Mouse (Mus musculus): ENCODE measurements around the gene 1700029P11Rik. TPM values are rescaled to one million over a fixed set of nuclear protein-coding genes. Genes with fewer than 3 reads are reported as not detected.
A peak's percentile ranks its signal among the peaks of the same experiment; 100 is the strongest.

Gene 1700029P11Rik
- polyA plus RNA-seq, 1 experiment from 2014 or later, result not detected

DNA sequence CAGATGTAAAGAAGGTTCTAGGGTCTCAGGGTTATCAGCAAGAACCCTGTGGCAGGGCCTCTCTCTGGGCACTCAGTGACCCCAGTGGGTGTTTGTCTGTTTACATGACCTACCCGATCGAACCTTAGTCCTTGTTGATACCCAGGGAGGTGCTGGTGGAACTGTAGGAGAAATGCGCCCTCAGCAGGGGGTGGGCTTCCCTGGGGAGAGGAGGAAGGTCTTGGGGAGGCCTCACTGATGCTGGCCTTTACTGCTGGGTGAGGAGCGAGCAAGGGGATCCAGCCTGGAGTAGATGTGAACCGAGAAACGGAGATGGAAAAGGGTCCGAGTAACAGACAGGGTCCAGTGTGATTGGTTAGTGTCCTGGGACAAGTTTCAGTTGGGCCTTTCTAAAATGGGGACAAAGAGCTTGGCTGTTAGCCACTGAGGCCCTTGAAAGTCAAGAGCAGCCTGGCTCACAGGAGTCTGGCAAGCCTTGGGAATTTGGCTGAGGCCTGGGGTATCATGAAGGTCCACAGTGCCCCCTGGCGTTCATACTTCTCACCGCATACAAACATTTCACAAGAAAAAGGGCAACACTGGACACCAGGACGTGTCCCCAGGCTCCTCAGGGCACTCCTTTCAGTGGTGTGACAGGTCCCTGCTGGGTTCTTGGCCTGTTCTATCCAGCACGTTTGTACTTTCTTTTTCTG, 9.2 kb downstream of the 1700029P11Rik start:
- no peak overlapping the region for H3K4me3 ChIP-seq
- H3K27ac ChIP-seq, result peak overlapping the region; percentile 75
- no peaks in the 10 kb centered on the region for H3K27me3 ChIP-seq (ENCODE audit: poor library complexity, severe bottlenecking)
- peaks cover 19% of the 10 kb centered on the region for H3K36me3 ChIP-seq (replicated peaks)
- peaks cover 21% of the 10 kb centered on the region for H3K4me1 ChIP-seq
- peak; percentile 85 for DNase-seq (ENCODE audit: extremely low spot score, low spot score)
- H3K9me3 ChIP-seq, result no peaks in the 10 kb centered on the region
- 47% methylated on average over 11 of the region's 11 CpGs for WGBS

GRCm38 (mm10) chr15:81990549-81990948, 10.2 kb downstream of the 1700029P11Rik start:
- WGBS, result 57% methylated on average over 7 of the region's 7 CpGs
- Histone ChIP-seq H3K9me3 (no peaks in the 10 kb centered on the region), H3K27ac (no peak overlapping the region), H3K4me3 (no peak overlapping the region), H3K36me3 (replicated peaks) (peaks cover 29% of the 10 kb centered on the region), H3K27me3 (ENCODE audit: poor library complexity, severe bottlenecking) (no peaks in the 10 kb centered on the region), H3K4me1 (peaks cover 11% of the 10 kb centered on the region)
- DNase-seq (ENCODE audit: extremely low spot score, low spot score), result no peak

DNA sequence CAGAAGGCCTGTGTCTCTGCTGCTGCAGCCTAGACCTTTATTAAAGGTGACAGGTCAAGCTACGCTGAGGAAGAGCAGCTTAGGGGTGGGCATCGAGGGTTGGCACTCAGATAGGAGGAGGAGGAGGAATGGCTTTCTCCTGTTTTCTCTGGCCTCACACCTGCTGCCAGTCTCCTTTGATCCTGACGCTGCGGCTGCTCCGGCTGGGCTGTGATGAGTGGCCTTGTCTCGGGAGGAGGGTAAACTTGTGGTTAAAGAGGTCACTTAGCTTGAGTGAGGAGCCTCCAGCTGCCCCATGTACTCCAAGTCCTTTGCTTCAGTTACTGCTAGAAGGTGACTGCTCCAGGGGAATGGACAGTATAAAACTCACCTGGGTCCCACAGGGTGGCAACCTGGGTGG, 13.7 kb downstream of the 1700029P11Rik start:
- no peaks in the 10 kb centered on the region for H3K27me3 ChIP-seq (ENCODE audit: poor library complexity, severe bottlenecking)
- H3K9me3 ChIP-seq, result no peaks in the 10 kb centered on the region
- H3K4me3 ChIP-seq, result no peak overlapping the region
- H3K36me3 ChIP-seq (replicated peaks), result peaks cover 62% of the 10 kb centered on the region
- H3K27ac ChIP-seq, result no peak overlapping the region
- WGBS, result 91% methylated on average over 6 of the region's 6 CpGs
- peaks cover 5% of the 10 kb centered on the region for H3K4me1 ChIP-seq
- DNase-seq (ENCODE audit: extremely low spot score, low spot score), result no peak

- H3K27me3 ChIP-seq (ENCODE audit: poor library complexity, severe bottlenecking), result no peaks in the 10 kb centered on the region
- no peak overlapping the region for H3K27ac ChIP-seq
- no peaks in the 10 kb centered on the region for H3K4me1 ChIP-seq
- H3K4me3 ChIP-seq, result no peak overlapping the region
- H3K9me3 ChIP-seq, result no peaks in the 10 kb centered on the region
- H3K36me3 ChIP-seq (replicated peaks), result peaks cover 65% of the 10 kb centered on the region
- WGBS, result 94% methylated on average over 8 of the region's 8 CpGs
- DNase-seq (ENCODE audit: extremely low spot score, low spot score), result no peak
These were observed 23.9 kb downstream of the 1700029P11Rik start for GRCm38 (mm10) chr15:82004257-82004656.

DNA sequence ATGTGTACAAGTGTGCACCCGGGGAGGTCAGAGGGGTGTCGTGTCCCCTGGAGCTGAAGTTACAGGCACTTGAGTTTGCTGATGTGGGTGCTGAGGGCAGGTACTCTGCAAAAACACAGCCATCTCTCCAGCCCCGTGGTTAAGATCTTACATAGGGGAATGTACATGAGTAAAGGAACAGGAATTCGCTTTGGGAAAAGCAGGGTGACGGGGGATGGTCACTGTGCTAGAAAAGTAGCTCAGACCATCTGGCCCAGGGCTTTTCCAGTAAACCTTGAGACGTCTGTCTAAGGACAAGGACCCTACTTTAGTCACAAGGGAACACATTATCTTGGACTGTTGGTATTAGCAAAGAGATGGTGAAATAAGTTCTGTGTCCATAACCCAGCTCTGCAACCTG, 31.6 kb downstream of the 1700029P11Rik start:
- Histone ChIP-seq H3K36me3 (replicated peaks) (peaks cover 26% of the 10 kb centered on the region), H3K27ac (no peak overlapping the region), H3K4me3 (no peak overlapping the region), H3K4me1 (peaks cover 25% of the 10 kb centered on the region), H3K27me3 (ENCODE audit: poor library complexity, severe bottlenecking) (no peaks in the 10 kb centered on the region), H3K9me3 (no peaks in the 10 kb centered on the region)
- 92% methylated on average over 6 of the region's 6 CpGs for WGBS
- DNase-seq (ENCODE audit: extremely low spot score, low spot score), result no peak

- Histone ChIP-seq H3K36me3 (replicated peaks) (peaks cover 31% of the 10 kb centered on the region), H3K4me3 (peak overlapping the region; percentile 86), H3K27ac (peak overlapping the region; percentile 90), H3K27me3 (ENCODE audit: poor library complexity, severe bottlenecking) (no peaks in the 10 kb centered on the region), H3K4me1 (peaks cover 34% of the 10 kb centered on the region), H3K9me3 (no peaks in the 10 kb centered on the region)
- 21% methylated on average over 9 of the region's 9 CpGs for WGBS
- DNase-seq (ENCODE audit: extremely low spot score, low spot score), result no peak
These were observed 34.5 kb downstream of the 1700029P11Rik start for GRCm38 (mm10) chr15:82014745-82015391.

- no peaks in the 10 kb centered on the region for H3K27me3 ChIP-seq (ENCODE audit: poor library complexity, severe bottlenecking)
- H3K36me3 ChIP-seq (replicated peaks), result peaks cover 37% of the 10 kb centered on the region
- H3K9me3 ChIP-seq, result no peaks in the 10 kb centered on the region
- H3K4me3 ChIP-seq, result peak overlapping the region; percentile 86
- WGBS, result under 1% methylated on average over 39 of the region's 39 CpGs
- peak overlapping the region; percentile 90 for H3K27ac ChIP-seq
- no peak for DNase-seq (ENCODE audit: extremely low spot score, low spot score)
- H3K4me1 ChIP-seq, result peaks cover 34% of the 10 kb centered on the region
These were observed 35.2 kb downstream of the 1700029P11Rik start for GRCm38 (mm10) chr15:82015392-82016100.

- no peaks in the 10 kb centered on the region for H3K9me3 ChIP-seq
- peak overlapping the region; percentile 86 for H3K4me3 ChIP-seq
- under 1% methylated on average over 53 of the region's 53 CpGs for WGBS
- H3K27ac ChIP-seq, result peak overlapping the region; percentile 90
- peak; percentile 99 for DNase-seq (ENCODE audit: extremely low spot score, low spot score)
- H3K27me3 ChIP-seq (ENCODE audit: poor library complexity, severe bottlenecking), result no peaks in the 10 kb centered on the region
- peaks cover 34% of the 10 kb centered on the region for H3K4me1 ChIP-seq
- peaks cover 40% of the 10 kb centered on the region for H3K36me3 ChIP-seq (replicated peaks)
These were observed 35.9 kb downstream of the 1700029P11Rik start for GRCm38 (mm10) chr15:82016101-82016808.

GRCm38 (mm10) chr15:82016830-82017229, 36.5 kb downstream of the 1700029P11Rik start:
- H3K27ac ChIP-seq, result peak overlapping the region; percentile 90
- peaks cover 44% of the 10 kb centered on the region for H3K36me3 ChIP-seq (replicated peaks)
- H3K4me1 ChIP-seq, result peaks cover 34% of the 10 kb centered on the region
- DNase-seq (ENCODE audit: extremely low spot score, low spot score), result no peak
- H3K9me3 ChIP-seq, result no peaks in the 10 kb centered on the region
- WGBS, result 29% methylated on average over 6 of the region's 6 CpGs
- peak overlapping the region; percentile 86 for H3K4me3 ChIP-seq
- no peaks in the 10 kb centered on the region for H3K27me3 ChIP-seq (ENCODE audit: poor library complexity, severe bottlenecking)

DNA sequence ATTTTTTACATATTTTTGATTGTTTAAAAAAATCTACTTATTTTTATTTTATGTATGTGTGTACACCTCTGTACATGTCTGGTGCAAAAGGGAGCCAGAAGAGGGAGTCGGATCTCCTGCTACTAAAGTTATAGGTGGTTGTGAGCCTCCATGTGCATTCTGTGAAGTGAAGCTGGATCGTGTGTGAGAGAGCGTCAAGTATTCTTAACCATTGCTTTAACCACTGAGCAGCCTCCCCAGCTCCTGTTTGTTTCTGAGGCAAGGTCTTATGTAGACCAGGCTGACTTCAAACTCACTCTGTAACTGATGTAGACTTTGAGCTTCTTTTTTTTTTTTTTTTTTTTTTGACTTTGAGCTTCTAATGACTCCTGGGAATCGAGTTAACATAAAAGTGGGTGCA, 37.1 kb downstream of the 1700029P11Rik start:
- Histone ChIP-seq H3K36me3 (replicated peaks) (peaks cover 46% of the 10 kb centered on the region), H3K27ac (no peak overlapping the region), H3K4me3 (peak overlapping the region; percentile 18; the same call in 1 of the 2 replicates), H3K27me3 (ENCODE audit: poor library complexity, severe bottlenecking) (no peaks in the 10 kb centered on the region), H3K4me1 (peaks cover 34% of the 10 kb centered on the region), H3K9me3 (no peaks in the 10 kb centered on the region)
- DNase-seq (ENCODE audit: extremely low spot score, low spot score), result no peak
- WGBS, result 78% methylated on average over 4 of the region's 4 CpGs

DNA sequence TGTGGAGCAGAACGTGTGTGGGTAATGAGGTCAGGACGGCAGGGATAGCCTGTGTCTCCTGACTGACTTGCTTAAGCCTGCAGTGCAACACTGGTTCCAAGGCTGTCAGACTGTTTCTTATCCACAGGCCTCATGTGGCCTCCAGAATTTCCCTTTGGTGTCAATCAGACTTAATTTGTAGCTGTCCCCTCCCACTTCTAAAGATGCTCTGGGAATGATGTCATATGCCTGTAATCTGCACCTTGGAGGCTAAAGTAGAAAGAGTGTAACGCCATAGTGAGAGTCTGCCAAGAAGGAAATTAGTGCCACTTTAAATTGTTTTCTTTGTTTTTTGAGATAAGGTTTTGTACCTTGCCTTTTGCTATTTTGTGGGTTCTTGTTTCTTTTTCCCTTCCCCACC, 38.9 kb downstream of the 1700029P11Rik start:
- H3K36me3 ChIP-seq (replicated peaks), result peaks cover 57% of the 10 kb centered on the region
- H3K27ac ChIP-seq, result no peak overlapping the region
- H3K4me1 ChIP-seq, result peaks cover 30% of the 10 kb centered on the region
- no peaks in the 10 kb centered on the region for H3K27me3 ChIP-seq (ENCODE audit: poor library complexity, severe bottlenecking)
- no peak overlapping the region for H3K4me3 ChIP-seq
- no peaks in the 10 kb centered on the region for H3K9me3 ChIP-seq
- 83% methylated on average over 3 of the region's 3 CpGs for WGBS
- no peak for DNase-seq (ENCODE audit: extremely low spot score, low spot score)

GRCm38 (mm10) chr15:82022535-82023088, 42.3 kb downstream of the 1700029P11Rik start:
- H3K36me3 ChIP-seq (replicated peaks), result peaks cover 90% of the 10 kb centered on the region
- WGBS, result 93% methylated on average over 13 of the region's 13 CpGs

More at GRCm38 (mm10) chr15:82022535-82023088, 42.3 kb downstream of the 1700029P11Rik start:
- H3K27ac ChIP-seq, result no peak overlapping the region
- no peaks in the 10 kb centered on the region for H3K27me3 ChIP-seq (ENCODE audit: poor library complexity, severe bottlenecking)
- no peak for DNase-seq (ENCODE audit: extremely low spot score, low spot score)
- H3K9me3 ChIP-seq, result no peaks in the 10 kb centered on the region
- peaks cover 2% of the 10 kb centered on the region; the same call in 1 of the 2 replicates for H3K4me1 ChIP-seq
- H3K4me3 ChIP-seq, result no peak overlapping the region
